Mouse (Mus musculus): ENCODE measurements around the gene Ranbp6. TPM values are rescaled to one million over a fixed set of nuclear protein-coding genes. Genes with fewer than 3 reads are reported as not detected.
A peak's percentile ranks its signal among the peaks of the same experiment; 100 is the strongest.

Ranbp6 gene
- total RNA-seq (2021), result 10 to 100 TPM; 17.0 to 17.3 TPM
- long read RNA-seq, experiment 1, full-length matches to known transcripts, result 5 of 5 reads
- long read RNA-seq, experiment 1, partial matches to known transcripts, result 0 of 5 reads
- long read RNA-seq, experiment 1, other reads (novel, unspliced or antisense), result 0 of 5 reads
- long read RNA-seq, experiment 2, full-length matches to known transcripts, result 8 of 12 reads
- long read RNA-seq, experiment 2, partial matches to known transcripts, result 0 of 12 reads
- long read RNA-seq, experiment 2, other reads (novel, unspliced or antisense), result 4 of 12 reads

GRCm38 (mm10) chr19:29812581-29813460, at the start of gene Ranbp6:
Gene Ranbp6 (minus strand): TSS chr19:29812974.
- DNase-seq (ENCODE audit: low spot score in 2 of 2), result peak; percentile 78 to 82

- no peak for DNase-seq (ENCODE audit: low spot score in 2 of 2)
Observed at GRCm38 (mm10) chr19:29860816-29861215, 48.0 kb upstream of the Ranbp6 start.

GRCm38 (mm10) chr19:29857267-29857666, 44.5 kb upstream of the Ranbp6 start:
- DNase-seq (ENCODE audit: low spot score in 2 of 2), result no peak

- no peak for DNase-seq (ENCODE audit: low spot score in 2 of 2)
Observed at GRCm38 (mm10) chr19:29853711-29854110, 40.9 kb upstream of the Ranbp6 start.

- DNase-seq (ENCODE audit: low spot score in 2 of 2), result no peak
Observed at GRCm38 (mm10) chr19:29851036-29851690, 38.4 kb upstream of the Ranbp6 start.

GRCm38 (mm10) chr19:29849924-29850551, 37.3 kb upstream of the Ranbp6 start:
- no peak for DNase-seq (ENCODE audit: low spot score in 2 of 2)

- DNase-seq (ENCODE audit: low spot score in 2 of 2), result no peak
Observed at GRCm38 (mm10) chr19:29844036-29844661, 31.4 kb upstream of the Ranbp6 start.

- DNase-seq (ENCODE audit: low spot score in 2 of 2), result no peak
Observed at GRCm38 (mm10) chr19:29843641-29844035, 30.9 kb upstream of the Ranbp6 start.

GRCm38 (mm10) chr19:29842973-29843372, 30.2 kb upstream of the Ranbp6 start:
- DNase-seq (ENCODE audit: low spot score in 2 of 2), result no peak

- DNase-seq (ENCODE audit: low spot score in 2 of 2), result no peak
Observed at GRCm38 (mm10) chr19:29840642-29841041, 27.9 kb upstream of the Ranbp6 start.

- DNase-seq (ENCODE audit: low spot score in 2 of 2), result no peak
Observed at GRCm38 (mm10) chr19:29838636-29839135, 25.9 kb upstream of the Ranbp6 start.

GRCm38 (mm10) chr19:29838171-29838570, 25.4 kb upstream of the Ranbp6 start:
- DNase-seq (ENCODE audit: low spot score in 2 of 2), result no peak

- no peak for DNase-seq (ENCODE audit: low spot score in 2 of 2)
Observed at GRCm38 (mm10) chr19:29835364-29836034, 22.7 kb upstream of the Ranbp6 start.

GRCm38 (mm10) chr19:29830911-29831310, 18.1 kb upstream of the Ranbp6 start:
- DNase-seq (ENCODE audit: low spot score in 2 of 2), result no peak

GRCm38 (mm10) chr19:29828558-29828957, 15.8 kb upstream of the Ranbp6 start:
- DNase-seq (ENCODE audit: low spot score in 2 of 2), result no peak

GRCm38 (mm10) chr19:29826686-29827085, 13.9 kb upstream of the Ranbp6 start:
- DNase-seq (ENCODE audit: low spot score in 2 of 2), result no peak

GRCm38 (mm10) chr19:29825003-29825402, 12.2 kb upstream of the Ranbp6 start:
- no peak for DNase-seq (ENCODE audit: low spot score in 2 of 2)

- peak; percentile 24 to 36 for DNase-seq (ENCODE audit: low spot score in 2 of 2)
Observed at GRCm38 (mm10) chr19:29824034-29824700, 11.4 kb upstream of the Ranbp6 start.

GRCm38 (mm10) chr19:29823456-29824010, 10.8 kb upstream of the Ranbp6 start:
- DNase-seq (ENCODE audit: low spot score in 2 of 2), result no peak
